Mouse (Mus musculus) heart, adult 2 months (tissue): Measurements from ENCODE around the gene Tmem179. TPM values are rescaled to one million over a fixed set of nuclear protein-coding genes. Genes with fewer than 3 reads are reported as not detected.

Experiments used
- DNase-seq, 2 experiments: peaks; one replicate each; pipeline ENCODE4 v3.0.0; 2021
- H3K27ac ChIP-seq: fragments of 200-600 bp; 2 replicates; pipeline ENCODE4 v1.8.1; 2022
- H3K27me3 ChIP-seq: fragments of 200-500 bp; 2 replicates; pipeline ENCODE4 v1.6.1; 2012; ENCODE audit warnings: mild to moderate bottlenecking, low read length, inconsistent platforms, mixed read lengths; ENCODE audit not compliant: control insufficient read depth, insufficient read depth
- H3K36me3 ChIP-seq: fragments of 200-500 bp; 2 replicates; pipeline ENCODE4 v1.6.1; 2012; ENCODE audit warnings: low read length, inconsistent platforms; ENCODE audit not compliant: control insufficient read depth, insufficient read depth
- H3K4me1 ChIP-seq: fragments of 200-500 bp; 2 replicates; pipeline ENCODE4 v1.6.1; 2011; ENCODE audit warnings: low read length; ENCODE audit not compliant: control insufficient read depth, insufficient read depth
- H3K4me3 ChIP-seq: fragments of 200-600 bp; 2 replicates; pipeline ENCODE4 v1.8.1; 2022
- H3K79me2 ChIP-seq: fragments of 200-500 bp; replicated peaks from 2 replicates; pipeline ENCODE4 v1.6.1; 2012; ENCODE audit warnings: mild to moderate bottlenecking, inconsistent platforms, low read length, moderate library complexity, mixed read lengths; ENCODE audit not compliant: control insufficient read depth, insufficient read depth
- H3K9ac ChIP-seq: fragments of 200-500 bp; 2 replicates; pipeline ENCODE4 v1.6.1; 2012; ENCODE audit warnings: low read depth, mild to moderate bottlenecking, control low read depth, inconsistent platforms, low read length, mixed read lengths
- CTCF ChIP-seq: fragments of 200-600 bp; IDR thresholded peaks from 2 replicates; pipeline ENCODE4 v1.8.1; 2022; ENCODE audit warnings: antibody characterized with exemption, mild to moderate bottlenecking, moderate library complexity
- EP300 ChIP-seq: fragments of 200-500 bp; IDR thresholded peaks from 2 replicates; pipeline ENCODE4 v1.6.1; 2011; ENCODE audit warnings: low read depth, low read length, control low read depth; ENCODE audit not compliant: insufficient read depth
- POLR2A ChIP-seq: fragments of 200-500 bp; IDR thresholded peaks from 2 replicates; pipeline ENCODE4 v1.6.1; 2011; ENCODE audit warnings: mild to moderate bottlenecking, low read depth, low read length, control low read depth; ENCODE audit not compliant: insufficient read depth
- WGBS: fragments of 180-500 bp; shearing (Covaris S2); methylation state at CpG from one replicate; pipeline ENCODE4 v1.1.7; 2018; 5-methylcytosine and 5-hydroxymethylcytosine counted together
- intact Hi-C: fragments of 180-260 bp; cut with DNase I; formaldehyde crosslinking; loops from one replicate; pipeline ENCODE4 v1.15.1; 2025
- polyA plus RNA-seq: library from polyadenylated mRNA; depleted of rRNA; stranded (reverse); fragments of >200 nt; gene quantifications from 2 replicates; pipeline ENCODE4 v1.2.3, GENCODE M21; 2012; rRNA removed
- total RNA-seq, 2 experiments: library from RNA; stranded (reverse); gene quantifications; 2 replicates each; pipeline ENCODE4 v1.2.3; 2021

Gene Tmem179
- total and polyA plus RNA-seq, 3 experiments = 0.62 TPM; not detected in 2

GRCm38 (mm10) chr12:112457839-112458238, 58.7 kb downstream of the Tmem179 start:
- Histone ChIP-seq H3K9ac (no peak overlapping the region), H3K27me3 (no peaks in the 10 kb centered on the region), H3K27ac (no peak overlapping the region), H3K79me2 (no peaks in the 10 kb centered on the region), H3K4me3 (no peak overlapping the region), H3K36me3 (no peaks in the 10 kb centered on the region), H3K4me1 (peaks cover 4% of the 10 kb centered on the region)
- intact Hi-C loops = loop anchor here (2.0 kb wide), 1 partner anchor 125 kb away; no protein-coding TSS in a partner anchor
- TF ChIP-seq CTCF (no peak), EP300 (no peak), POLR2A (no peak)
- WGBS = 47% methylated on average over 4 of the region's 4 CpGs
- peak in 1 of 2 experiments; percentile 27 for DNase-seq

GRCm38 (mm10) chr12:112456144-112456713, 60.3 kb downstream of the Tmem179 start:
- WGBS = 41% methylated on average over 6 of the region's 6 CpGs
- H3K36me3 ChIP-seq = no peaks in the 10 kb centered on the region
- TF ChIP-seq CTCF (no peak), POLR2A (no peak), EP300 (peak; percentile 87)
- H3K79me2 ChIP-seq = no peaks in the 10 kb centered on the region
- H3K9ac ChIP-seq = no peak overlapping the region
- no peaks in the 10 kb centered on the region for H3K27me3 ChIP-seq
- intact Hi-C loops = loop anchor here (2.0 kb wide), 1 partner anchor 123 kb away; no protein-coding TSS in a partner anchor
- peaks cover 4% of the 10 kb centered on the region for H3K4me1 ChIP-seq
- peak; percentile 50 to 67 for DNase-seq
- peak overlapping the region; percentile 74 for H3K27ac ChIP-seq
- H3K4me3 ChIP-seq = no peak overlapping the region

- peaks cover 11% of the 10 kb centered on the region for H3K4me1 ChIP-seq
- no peak overlapping the region for H3K9ac ChIP-seq
- no peak overlapping the region for H3K27ac ChIP-seq
- no peak overlapping the region for H3K4me3 ChIP-seq
- H3K79me2 ChIP-seq = no peaks in the 10 kb centered on the region
- no peaks in the 10 kb centered on the region for H3K27me3 ChIP-seq
- TF ChIP-seq POLR2A (no peak), CTCF (no peak), EP300 (no peak)
- WGBS = 87% methylated on average over 9 of the region's 9 CpGs
- intact Hi-C loops = loop anchor here (1.0 to 5.0 kb wide), 2 partner anchors 90 to 307 kb away; no protein-coding TSS in a partner anchor
- no peaks in the 10 kb centered on the region for H3K36me3 ChIP-seq
- DNase-seq = no peak
These were observed 64.7 kb downstream of the Tmem179 start for GRCm38 (mm10) chr12:112451826-112452225.

- no peaks in the 10 kb centered on the region for H3K79me2 ChIP-seq
- no peak overlapping the region for H3K9ac ChIP-seq
- TF ChIP-seq EP300 = no peak
- TF ChIP-seq CTCF = no peak
- no peak for TF ChIP-seq POLR2A
- no peaks in the 10 kb centered on the region for H3K36me3 ChIP-seq
- H3K4me3 ChIP-seq = no peak overlapping the region
- intact Hi-C loops = loop anchor here (1.0 to 5.0 kb wide), 2 partner anchors 91 to 306 kb away; no protein-coding TSS in a partner anchor
- peaks cover 11% of the 10 kb centered on the region for H3K4me1 ChIP-seq
- 74% methylated on average over 1 of the region's 1 CpGs for WGBS
- H3K27ac ChIP-seq = no peak overlapping the region
- H3K27me3 ChIP-seq = no peaks in the 10 kb centered on the region
- no peak for DNase-seq
These were observed 65.2 kb downstream of the Tmem179 start for GRCm38 (mm10) chr12:112451381-112451780.

- Histone ChIP-seq H3K4me1 (peaks cover 9% of the 10 kb centered on the region), H3K4me3 (no peak overlapping the region), H3K27ac (peak overlapping the region; percentile 86; the same call in 1 of the 2 replicates), H3K36me3 (no peaks in the 10 kb centered on the region), H3K79me2 (no peaks in the 10 kb centered on the region), H3K27me3 (no peaks in the 10 kb centered on the region), H3K9ac (no peak overlapping the region)
- DNase-seq = peak in 1 of 2 experiments; percentile 43
- TF ChIP-seq EP300 (no peak), CTCF (peak; percentile 77)
- intact Hi-C loops = loop anchor here (1.0 to 5.0 kb wide), 2 partner anchors 91 to 306 kb away; no protein-coding TSS in a partner anchor
- WGBS = 34% methylated on average over 6 of the region's 6 CpGs
These were observed 65.7 kb downstream of the Tmem179 start for GRCm38 (mm10) chr12:112450883-112451282.

Other genes starting within 250 kb of the Tmem179 start
- 10 to 100 TPM; 34.7 to 38.6 TPM for gene A530016L24Rik, start 27.3 kb downstream of the Tmem179 start, total RNA-seq
- gene A530016L24Rik, start 27.3 kb downstream of the Tmem179 start, polyA plus RNA-seq = 52.9 and 63.1 TPM in 2 replicates
- gene Inf2, start 72.0 kb upstream of the Tmem179 start, total RNA-seq = 10 to 100 TPM; 15.0 to 17.3 TPM
- gene Inf2, start 72.0 kb upstream of the Tmem179 start, polyA plus RNA-seq = 11.7 and 12.7 TPM in 2 replicates
- 100 to 1,000 TPM; 150 to 173 TPM for gene Adssl1, start 103.3 kb upstream of the Tmem179 start, total RNA-seq
- gene Adssl1, start 103.3 kb upstream of the Tmem179 start, polyA plus RNA-seq = 85.2 and 98.2 TPM in 2 replicates
- gene Siva1, start 127.9 kb upstream of the Tmem179 start, total RNA-seq = 10 to 100 TPM; 32.0 to 38.7 TPM
- 38.4 and 39.4 TPM in 2 replicates for gene Siva1, start 127.9 kb upstream of the Tmem179 start, polyA plus RNA-seq
- gene Akt1, start 158.1 kb upstream of the Tmem179 start, total RNA-seq = 100 to 1,000 TPM; 189 to 207 TPM
- gene Akt1, start 158.1 kb upstream of the Tmem179 start, polyA plus RNA-seq = 148 and 149 TPM in 2 replicates
- gene Zbtb42, start 162.1 kb upstream of the Tmem179 start, total RNA-seq = 1 to 10 TPM; 4.4 to 5.9 TPM
- gene Zbtb42, start 162.1 kb upstream of the Tmem179 start, polyA plus RNA-seq = 9.5 and 13.6 TPM in 2 replicates
- 10 to 100 TPM; 10.8 to 11.5 TPM for gene Cep170b, start 203.7 kb upstream of the Tmem179 start, total RNA-seq
- gene Cep170b, start 203.7 kb upstream of the Tmem179 start, polyA plus RNA-seq = 9.6 and 10.7 TPM in 2 replicates
- 1 to 10 TPM; 6.6 to 6.8 TPM for gene Pld4, start 243.9 kb upstream of the Tmem179 start, total RNA-seq
- gene Pld4, start 243.9 kb upstream of the Tmem179 start, polyA plus RNA-seq = 17.2 and 23.5 TPM in 2 replicates